Mouse (Mus musculus) macrophage (primary cell): Measurements from ENCODE around the gene Akt1s1. TPM values are rescaled to one million over a fixed set of nuclear protein-coding genes. Genes with fewer than 3 reads are reported as not detected.

Experiments used
- H3K27ac ChIP-seq: fragments of 350-480 bp; formaldehyde crosslinking; 2 replicates; pipeline ENCODE4 v1.9.0; 2021
- H3K36me3 ChIP-seq: fragments of 350-480 bp; formaldehyde crosslinking; 2 replicates; pipeline ENCODE4 v1.9.0; 2021; ENCODE audit errors: inconsistent target
- H3K4me3 ChIP-seq: fragments of 350-480 bp; formaldehyde crosslinking; 2 replicates; pipeline ENCODE4 v1.9.0; 2021; ENCODE audit errors: inconsistent target
- H3K79me2 ChIP-seq: fragments of 350-480 bp; formaldehyde crosslinking; 2 replicates; pipeline ENCODE4 v1.9.0; 2021; ENCODE audit errors: inconsistent target
- WGBS: methylation state at CpG from one replicate; pipeline ENCODE4 v1.1.7; 2026; ENCODE audit warnings: inconsistent platforms; ENCODE audit not compliant: missing documents; 5-methylcytosine and 5-hydroxymethylcytosine counted together
- polyA plus RNA-seq: library from polyadenylated mRNA; stranded (reverse); fragments of 250-400 nt; gene quantifications from 3 replicates; pipeline ENCODE4 v1.2.4, GENCODE M21; 2018; ENCODE audit warnings: inconsistent platforms

Akt1s1 gene
- polyA plus RNA-seq, 1 experiment from 2014 or later = 33.4 TPM

- Histone ChIP-seq H3K79me2 (peaks cover 73% of the 10 kb centered on the region), H3K36me3 (no peaks in the 10 kb centered on the region), H3K4me3 (peak overlapping the region; percentile 90), H3K27ac (peak overlapping the region; percentile 93)
- WGBS = 41% methylated on average over 6 of the region's 6 CpGs
Observed at GRCm38 (mm10) chr7:44818751-44819235, 30.0 kb upstream of the Akt1s1 start.

GRCm38 (mm10) chr7:44819391-44819790 is 29.4 kb upstream of the Akt1s1 start:
- H3K79me2 ChIP-seq = peaks cover 79% of the 10 kb centered on the region
- no peaks in the 10 kb centered on the region for H3K36me3 ChIP-seq
- H3K4me3 ChIP-seq = peak overlapping the region; percentile 90
- WGBS = 93% methylated on average over 2 of the region's 2 CpGs
- peak overlapping the region; percentile 93 for H3K27ac ChIP-seq

- WGBS = 39% methylated on average over 5 of the region's 5 CpGs
- Histone ChIP-seq H3K27ac (peak overlapping the region; percentile 93), H3K79me2 (peaks cover 84% of the 10 kb centered on the region), H3K36me3 (no peaks in the 10 kb centered on the region), H3K4me3 (peak overlapping the region; percentile 90; the same call in 1 of the 2 replicates)
Observed at GRCm38 (mm10) chr7:44819863-44820262, 28.9 kb upstream of the Akt1s1 start.

GRCm38 (mm10) chr7:44820525-44820924 is 28.3 kb upstream of the Akt1s1 start:
- no peak overlapping the region for H3K4me3 ChIP-seq
- peaks cover 90% of the 10 kb centered on the region for H3K79me2 ChIP-seq
- WGBS = 87% methylated on average over 3 of the region's 3 CpGs
- H3K36me3 ChIP-seq = no peaks in the 10 kb centered on the region
- H3K27ac ChIP-seq = no peak overlapping the region

- WGBS = 81% methylated on average over 5 of the region's 7 CpGs
- no peaks in the 10 kb centered on the region for H3K36me3 ChIP-seq
- H3K27ac ChIP-seq = 0 out of 2 replicates have a peak overlapping the region, but pooled peaks have one; percentile 10
Observed at GRCm38 (mm10) chr7:44821666-44822448, 26.9 kb upstream of the Akt1s1 start.

GRCm38 (mm10) chr7:44823409-44823808 is 25.4 kb upstream of the Akt1s1 start:
- 64% methylated on average over 7 of the region's 7 CpGs for WGBS
- peaks cover 2% of the 10 kb centered on the region; the same call in 1 of the 2 replicates for H3K36me3 ChIP-seq
- H3K4me3 ChIP-seq = no peak overlapping the region
- peaks cover 100% of the 10 kb centered on the region for H3K79me2 ChIP-seq
- H3K27ac ChIP-seq = no peak overlapping the region

More at GRCm38 (mm10) chr7:44821666-44822448, 26.9 kb upstream of the Akt1s1 start:
- no peak overlapping the region for H3K4me3 ChIP-seq
- H3K79me2 ChIP-seq = peaks cover 100% of the 10 kb centered on the region

DNA sequence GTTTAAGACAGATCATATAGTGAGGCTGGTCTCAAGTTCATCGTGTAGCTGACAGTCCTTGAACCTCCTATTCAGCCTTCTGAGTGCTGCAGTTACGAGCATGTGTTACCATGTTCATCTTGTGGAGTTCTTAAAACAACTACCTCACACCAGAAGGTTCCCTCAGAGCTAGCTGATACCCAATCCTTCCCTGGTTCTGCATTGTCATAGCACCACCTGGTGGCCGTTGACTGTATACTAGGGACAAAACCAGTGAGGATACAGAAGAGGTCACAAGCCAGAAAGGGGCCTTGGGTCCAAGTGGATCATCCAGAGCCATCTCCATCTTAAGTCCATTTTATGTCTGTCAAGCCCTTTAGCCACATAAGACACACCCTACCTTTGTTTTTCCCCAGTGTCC is 23.9 kb upstream of the Akt1s1 start:
- 3% methylated on average over 3 of the region's 3 CpGs for WGBS
- Histone ChIP-seq H3K79me2 (peaks cover 100% of the 10 kb centered on the region), H3K27ac (no peak overlapping the region), H3K36me3 (peaks cover 17% of the 10 kb centered on the region), H3K4me3 (no peak overlapping the region)

DNA sequence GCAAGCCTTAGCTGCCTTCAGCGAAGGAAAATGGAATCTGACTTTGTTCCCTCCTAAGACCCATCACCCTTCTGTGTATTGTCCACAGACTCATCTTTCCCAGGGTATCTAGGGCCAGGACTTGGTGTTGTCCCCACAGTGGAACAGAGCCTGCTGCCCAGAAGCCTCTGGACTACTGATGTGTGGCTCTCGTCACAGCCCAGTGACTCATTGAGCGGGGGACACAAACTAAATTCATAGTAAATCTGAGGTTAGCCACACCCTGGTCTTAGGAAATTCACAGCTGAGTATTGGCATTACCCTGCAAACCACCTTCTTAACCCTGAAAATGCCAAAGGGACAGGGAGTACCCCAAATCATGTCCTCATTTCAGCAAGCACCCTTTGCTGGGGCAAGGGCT is 22.0 kb upstream of the Akt1s1 start:
- Histone ChIP-seq H3K4me3 (no peak overlapping the region), H3K79me2 (peaks cover 100% of the 10 kb centered on the region), H3K27ac (no peak overlapping the region; the same call in 1 of the 2 replicates), H3K36me3 (peaks cover 31% of the 10 kb centered on the region)
- WGBS = 54% methylated on average over 3 of the region's 3 CpGs

DNA sequence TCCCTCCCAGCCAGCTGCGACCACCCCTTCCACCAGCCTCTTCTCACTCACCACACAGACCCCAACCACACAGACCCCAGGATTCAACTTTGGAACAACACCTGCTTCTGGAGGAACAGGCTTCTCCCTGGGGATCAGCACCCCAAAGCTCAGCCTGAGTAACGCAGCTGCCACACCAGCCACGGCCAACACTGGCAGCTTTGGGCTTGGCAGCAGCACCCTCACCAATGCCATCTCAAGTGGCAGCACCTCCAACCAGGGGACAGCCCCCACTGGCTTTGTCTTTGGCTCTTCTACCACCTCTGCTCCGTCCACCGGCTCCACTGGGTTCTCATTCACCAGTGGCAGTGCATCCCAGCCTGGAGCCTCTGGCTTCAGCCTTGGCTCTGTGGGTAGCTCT is 20.1 kb upstream of the Akt1s1 start:
- 96% methylated on average over 5 of the region's 5 CpGs for WGBS
- peaks cover 31% of the 10 kb centered on the region for H3K36me3 ChIP-seq

DNA sequence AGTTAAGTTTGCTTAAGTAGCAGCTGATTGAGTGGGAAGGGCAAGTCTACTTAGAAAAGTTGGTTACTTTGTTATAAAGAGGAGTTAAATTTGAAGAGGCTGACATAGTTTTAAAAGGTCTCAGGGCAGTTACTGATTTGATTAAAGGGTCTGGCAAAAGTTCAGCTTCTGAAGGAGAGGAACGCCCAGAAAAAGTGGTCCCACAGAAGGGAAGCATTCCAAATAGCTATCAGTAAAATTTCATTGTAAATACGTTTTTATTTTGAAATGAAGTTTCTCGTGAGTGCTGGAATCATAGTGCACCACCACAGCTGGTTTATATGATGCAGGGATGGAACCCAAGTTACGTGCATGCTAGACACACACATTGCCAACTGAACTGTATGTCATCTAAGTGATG is 16.0 kb upstream of the Akt1s1 start:
- H3K79me2 ChIP-seq = peaks cover 43% of the 10 kb centered on the region
- H3K27ac ChIP-seq = no peak overlapping the region
- peaks cover 31% of the 10 kb centered on the region for H3K36me3 ChIP-seq
- H3K4me3 ChIP-seq = no peak overlapping the region
- 93% methylated on average over 3 of the region's 4 CpGs for WGBS

More for the DNA sequence above, 20.1 kb upstream of the Akt1s1 start:
- peaks cover 84% of the 10 kb centered on the region for H3K79me2 ChIP-seq
- H3K27ac ChIP-seq = no peak overlapping the region
- no peak overlapping the region for H3K4me3 ChIP-seq

DNA sequence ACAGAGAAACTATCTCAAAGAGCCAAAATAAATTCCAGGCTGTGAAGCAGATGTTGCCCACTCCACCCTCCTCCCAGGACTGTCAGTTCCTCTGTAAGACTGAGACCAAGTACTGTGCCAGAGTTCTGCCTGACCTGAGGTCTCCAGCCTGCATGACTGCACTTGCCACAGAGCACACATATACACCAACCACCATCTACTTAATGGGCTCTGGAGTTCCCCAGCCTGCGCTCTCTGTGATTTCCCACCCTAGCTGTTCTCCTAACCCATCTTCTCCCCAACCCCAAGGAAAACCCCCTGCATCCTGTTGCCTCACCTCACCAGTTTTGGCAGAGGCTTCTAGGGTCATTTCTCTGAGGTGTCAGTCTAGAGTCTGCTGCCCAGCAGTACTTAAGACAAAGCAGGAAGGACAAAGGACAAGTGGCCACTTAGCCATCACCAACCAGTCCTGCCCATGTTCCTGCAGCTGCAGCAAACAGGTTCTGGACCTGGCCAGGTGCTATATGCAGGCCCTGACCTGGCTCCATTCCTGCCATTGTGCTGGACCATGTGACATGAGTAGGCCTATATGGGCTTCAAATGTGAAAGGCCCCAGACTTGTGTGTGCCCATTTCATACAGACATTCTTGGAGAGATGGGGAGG is 13.3 kb upstream of the Akt1s1 start:
- 80% methylated on average over 1 of the region's 1 CpGs for WGBS
- no peak overlapping the region for H3K4me3 ChIP-seq
- peak overlapping the region; percentile 41; the same call in 1 of the 2 replicates for H3K27ac ChIP-seq
- H3K36me3 ChIP-seq = peaks cover 8% of the 10 kb centered on the region; the same call in 1 of the 2 replicates
- peaks cover 16% of the 10 kb centered on the region for H3K79me2 ChIP-seq

- Histone ChIP-seq H3K4me3 (no peak overlapping the region), H3K36me3 (peaks cover 3% of the 10 kb centered on the region; the same call in 1 of the 2 replicates), H3K27ac (peak overlapping the region; percentile 41), H3K79me2 (peaks cover 11% of the 10 kb centered on the region)
- WGBS = 47% methylated on average over 3 of the region's 3 CpGs
Observed at GRCm38 (mm10) chr7:44836016-44836404, 12.8 kb upstream of the Akt1s1 start.

GRCm38 (mm10) chr7:44836423-44837053 is 12.3 kb upstream of the Akt1s1 start:
- peaks cover 3% of the 10 kb centered on the region; the same call in 1 of the 2 replicates for H3K36me3 ChIP-seq
- H3K4me3 ChIP-seq = no peak overlapping the region
- WGBS = 76% methylated on average over 9 of the region's 9 CpGs
- peak overlapping the region; percentile 41 for H3K27ac ChIP-seq
- H3K79me2 ChIP-seq = peaks cover 5% of the 10 kb centered on the region

- WGBS = 99% methylated on average over 6 of the region's 6 CpGs
- peaks cover 19% of the 10 kb centered on the region for H3K36me3 ChIP-seq
- H3K79me2 ChIP-seq = no peaks in the 10 kb centered on the region; the same call in 1 of the 2 replicates
- no peak overlapping the region for H3K27ac ChIP-seq
- H3K4me3 ChIP-seq = no peak overlapping the region
Observed at GRCm38 (mm10) chr7:44838073-44838472, 10.7 kb upstream of the Akt1s1 start.
